Mouse (Mus musculus) embryonic facial prominence, embryonic 13.5 days (tissue): ENCODE measurements at regions not wholly inside any gene's neighbourhood (a gene's known extent, or its start where the extent isn't known, plus 50 kb on each side); places are given as distances from the start of the nearest gene placed in this dataset.
A peak's percentile ranks its signal among the peaks of the same experiment; 100 is the strongest.

Experiments
- ATAC-seq: fragments of 200-750 bp; cut with Nextera tagmentation; 2 replicates; pipeline ENCODE4 v1.8.0; 2017; ENCODE audit warnings: low read depth; ENCODE audit not compliant: insufficient number of reproducible peaks, insufficient read depth, low FRiP score, low TSS enrichment
- H3K27ac ChIP-seq: fragments of 300-500 bp; sonication (generic); 2 replicates; pipeline ENCODE4 v1.5.1; 2015; ENCODE audit warnings: moderate library complexity, mild to moderate bottlenecking, inconsistent platforms
- H3K27me3 ChIP-seq: fragments of 300-500 bp; sonication (generic); 2 replicates; pipeline ENCODE4 v1.6.1; 2015; ENCODE audit warnings: mild to moderate bottlenecking, inconsistent platforms
- H3K36me3 ChIP-seq: fragments of 300-500 bp; sonication (generic); 2 replicates; pipeline ENCODE4 v1.6.1; 2015; ENCODE audit warnings: mild to moderate bottlenecking, inconsistent platforms
- H3K4me1 ChIP-seq: fragments of 300-500 bp; sonication (generic); 2 replicates; pipeline ENCODE4 v1.6.1; 2015; ENCODE audit warnings: inconsistent platforms
- H3K4me2 ChIP-seq: fragments of 300-500 bp; sonication (generic); 2 replicates; pipeline ENCODE4 v1.6.1; 2015; ENCODE audit warnings: moderate library complexity, mild to moderate bottlenecking, inconsistent platforms
- H3K4me3 ChIP-seq: fragments of 300-500 bp; sonication (generic); 2 replicates; pipeline ENCODE4 v1.5.1; 2015; ENCODE audit warnings: mild to moderate bottlenecking, inconsistent platforms
- H3K9ac ChIP-seq: fragments of 300-500 bp; sonication (generic); 2 replicates; pipeline ENCODE4 v1.6.1; 2015; ENCODE audit warnings: mild to moderate bottlenecking, inconsistent platforms
- H3K9me3 ChIP-seq: fragments of 300-500 bp; sonication (generic); 2 replicates; pipeline ENCODE4 v1.6.1; 2016; ENCODE audit warnings: inconsistent platforms
- WGBS: fragments of 180-500 bp; shearing (Covaris S2); methylation state at CpG from one replicate; pipeline ENCODE4 v1.1.7; 2015; ENCODE audit warnings: mixed read lengths; 5-methylcytosine and 5-hydroxymethylcytosine counted together

DNA sequence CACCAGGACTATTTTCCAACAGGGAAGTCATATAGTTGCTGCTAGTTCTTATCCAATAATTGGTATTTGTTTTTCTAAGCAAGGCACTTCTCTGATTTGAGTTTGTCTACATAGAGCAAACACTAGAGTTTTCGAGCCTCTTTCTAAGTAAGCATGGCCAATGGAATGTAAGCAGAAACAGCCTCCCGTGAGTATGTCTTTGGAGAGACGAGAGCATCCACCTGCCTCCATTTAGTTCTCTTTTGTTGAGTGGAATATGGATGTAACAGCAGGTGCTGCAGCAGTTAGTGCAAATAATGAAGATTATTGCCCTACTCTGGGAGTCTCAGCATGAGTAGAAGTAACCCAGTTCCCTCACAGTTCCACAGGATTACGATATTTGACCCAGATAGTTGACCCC lies 286.3 kb downstream of the 1500009L16Rik start:
- no peak for ATAC-seq
- Histone ChIP-seq H3K9ac (no peak overlapping the region), H3K36me3 (no peaks in the 10 kb centered on the region), H3K27ac (no peak overlapping the region), H3K4me2 (no peak overlapping the region), H3K9me3 (no peaks in the 10 kb centered on the region), H3K27me3 (no peaks in the 10 kb centered on the region), H3K4me3 (no peak overlapping the region), H3K4me1 (0 out of 2 replicates have a peak, but pooled peaks cover 4% of the 10 kb centered on the region)
- 77% methylated on average over 4 of the region's 4 CpGs for WGBS

DNA sequence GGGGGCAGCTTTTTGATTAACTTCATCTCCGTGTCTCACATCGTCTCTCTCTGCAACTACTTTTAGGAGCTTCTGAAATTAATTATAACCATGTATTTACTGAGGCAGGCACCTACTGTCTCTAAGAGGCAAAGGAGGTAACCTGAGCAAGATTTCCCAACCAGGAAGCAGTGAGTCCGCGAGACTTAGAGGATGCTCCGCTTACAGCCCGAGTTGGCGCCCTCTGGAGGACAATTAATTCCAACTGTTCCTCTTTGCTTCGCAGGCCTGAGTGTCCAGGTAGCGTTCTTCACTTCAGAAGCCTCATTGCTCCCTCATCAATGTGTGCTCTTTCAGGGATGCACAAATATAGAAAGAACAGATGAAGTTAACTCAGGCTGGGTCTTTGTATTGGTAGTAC lies 296.7 kb downstream of the 1500009L16Rik start:
- H3K27me3 ChIP-seq = no peaks in the 10 kb centered on the region
- H3K4me3 ChIP-seq = no peak overlapping the region
- H3K4me1 ChIP-seq = peaks cover 12% of the 10 kb centered on the region
- 11% methylated on average over 9 of the region's 9 CpGs for WGBS
- no peak overlapping the region for H3K27ac ChIP-seq
- H3K9ac ChIP-seq = no peak overlapping the region
- no peaks in the 10 kb centered on the region for H3K36me3 ChIP-seq
- no peak for ATAC-seq
- peak overlapping the region; percentile 32 for H3K4me2 ChIP-seq
- no peaks in the 10 kb centered on the region for H3K9me3 ChIP-seq

DNA sequence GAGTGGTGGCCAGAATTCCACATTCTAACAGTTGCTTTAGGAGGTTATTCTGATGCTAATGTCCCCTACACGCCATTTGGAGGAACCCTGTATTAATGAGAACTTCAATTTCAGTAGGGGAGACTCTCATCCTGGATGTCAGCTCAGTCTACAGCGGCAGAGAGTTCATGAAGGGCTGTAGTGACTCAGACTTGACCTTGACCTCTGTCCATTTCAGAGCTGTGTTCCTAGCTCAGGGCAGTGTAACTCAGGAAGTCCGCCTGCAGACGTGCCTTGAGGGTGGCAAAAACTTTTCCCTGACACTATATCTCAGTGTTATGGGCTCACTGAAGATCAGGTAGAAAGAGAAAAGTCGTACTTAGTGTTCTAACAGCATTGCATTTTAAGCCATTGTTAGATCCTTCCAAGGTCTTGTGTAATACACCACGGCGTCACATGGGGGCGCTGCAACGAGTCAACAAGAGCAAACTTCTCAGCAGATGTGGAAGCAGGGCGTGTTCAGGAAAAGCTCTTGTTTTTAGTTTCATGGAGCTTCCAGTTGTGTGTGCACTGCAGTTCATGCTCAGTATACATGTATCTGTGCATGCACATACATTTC lies 297.5 kb downstream of the 1500009L16Rik start:
- Histone ChIP-seq H3K9me3 (no peaks in the 10 kb centered on the region), H3K9ac (no peak overlapping the region), H3K4me3 (no peak overlapping the region), H3K27ac (no peak overlapping the region), H3K36me3 (no peaks in the 10 kb centered on the region), H3K4me1 (peaks cover 17% of the 10 kb centered on the region), H3K4me2 (no peak overlapping the region), H3K27me3 (no peaks in the 10 kb centered on the region)
- WGBS = 47% methylated on average over 10 of the region's 10 CpGs
- ATAC-seq = no peak

DNA sequence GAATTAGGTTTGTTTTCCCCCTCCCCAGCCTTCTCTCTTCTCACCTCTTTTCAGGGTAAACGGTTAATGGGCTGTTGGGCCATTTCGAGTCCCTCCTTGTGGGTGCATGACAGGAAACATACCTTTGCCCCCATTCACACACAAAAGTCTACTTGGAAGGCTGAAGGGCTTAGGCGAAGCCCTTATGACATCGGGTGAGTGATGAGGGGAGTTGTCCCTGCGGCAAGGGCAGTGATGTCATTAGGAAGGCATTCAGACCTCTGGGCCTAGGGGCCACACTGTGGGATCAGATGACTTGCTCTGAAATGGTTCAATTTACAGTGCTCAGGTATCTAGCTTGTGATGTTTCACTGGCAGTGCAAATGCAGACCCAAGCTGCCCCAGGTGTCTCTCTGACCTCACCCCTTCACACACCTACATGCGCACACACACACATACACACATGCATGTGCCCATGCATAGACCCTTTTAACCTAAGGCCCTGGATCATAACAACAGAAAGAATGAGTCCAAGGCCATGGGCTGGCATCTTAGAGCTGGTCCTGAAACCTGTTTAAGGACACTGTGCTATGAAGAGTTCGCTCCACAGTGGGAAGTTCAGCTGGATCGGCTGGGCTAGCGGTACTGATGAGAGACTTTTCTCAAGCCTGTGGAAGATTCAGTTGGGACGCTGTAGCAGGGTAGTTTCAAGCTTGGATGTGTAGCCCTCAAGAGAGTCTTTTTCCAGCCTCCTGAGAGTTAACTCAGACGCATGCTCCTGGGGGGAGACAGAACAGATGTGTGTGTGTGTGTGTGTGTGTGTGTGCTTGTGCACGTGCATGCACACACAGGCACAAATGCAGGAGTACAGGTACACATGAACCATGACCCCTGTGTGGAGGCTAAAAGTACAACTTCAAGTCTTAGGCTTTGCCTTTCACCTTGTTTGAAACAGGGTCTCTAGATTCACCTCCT lies 298.8 kb downstream of the 1500009L16Rik start:
- Histone ChIP-seq H3K27ac (no peak overlapping the region), H3K4me1 (peaks cover 18% of the 10 kb centered on the region), H3K36me3 (no peaks in the 10 kb centered on the region), H3K27me3 (no peaks in the 10 kb centered on the region), H3K4me3 (no peak overlapping the region), H3K4me2 (no peak overlapping the region), H3K9me3 (no peaks in the 10 kb centered on the region), H3K9ac (no peak overlapping the region)
- 62% methylated on average over 12 of the region's 12 CpGs for whole genome bisulfite sequencing
- ATAC-seq = no peak

DNA sequence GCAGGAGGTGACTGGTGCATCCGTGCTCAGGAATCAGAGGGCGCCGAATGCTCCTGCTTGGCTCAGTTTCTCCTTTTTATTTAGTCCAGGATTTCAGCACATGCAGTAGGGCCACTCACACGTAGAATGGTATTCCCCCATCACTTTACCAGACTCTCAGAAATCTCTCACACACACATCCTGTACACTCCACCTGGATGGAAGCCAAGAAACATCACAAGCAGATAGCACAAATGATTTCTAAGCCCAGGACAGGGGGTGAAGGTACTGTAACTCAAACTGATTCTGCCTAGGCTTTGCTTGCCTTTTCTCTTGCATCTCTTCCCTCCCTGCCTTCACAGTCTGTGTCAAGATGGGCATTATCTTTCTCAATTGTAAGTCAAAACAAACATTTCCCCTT lies 301.6 kb downstream of the 1500009L16Rik start:
- Histone ChIP-seq H3K36me3 (no peaks in the 10 kb centered on the region), H3K9me3 (0 out of 2 replicates have a peak, but pooled peaks cover 3% of the 10 kb centered on the region), H3K4me1 (peaks cover 18% of the 10 kb centered on the region), H3K4me3 (no peak overlapping the region), H3K9ac (no peak overlapping the region), H3K4me2 (no peak overlapping the region), H3K27me3 (no peaks in the 10 kb centered on the region), H3K27ac (no peak overlapping the region)
- WGBS = 80% methylated on average over 4 of the region's 4 CpGs
- ATAC-seq = no peak

DNA sequence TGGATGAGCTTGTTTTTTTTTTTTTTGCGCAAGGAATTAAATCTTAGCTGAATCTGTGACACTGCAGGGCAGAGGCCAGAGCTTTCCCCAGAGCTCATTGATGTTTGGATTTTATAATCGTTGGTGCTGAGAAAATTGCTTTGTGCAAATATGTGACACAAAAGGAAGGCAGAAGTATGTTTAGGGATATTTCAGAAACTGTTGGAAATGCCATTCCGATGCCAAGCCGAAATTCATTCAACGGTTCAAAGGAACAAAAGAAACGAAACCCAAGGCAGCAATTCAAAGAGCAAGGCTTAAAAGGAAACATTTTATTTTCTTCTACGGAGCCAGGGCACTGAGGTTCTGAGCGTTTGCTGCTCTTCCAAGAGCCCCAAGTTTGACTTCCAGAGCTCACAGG lies 302.2 kb downstream of the 1500009L16Rik start:
- 45% methylated on average over 8 of the region's 8 CpGs for WGBS
- Histone ChIP-seq H3K27me3 (no peaks in the 10 kb centered on the region), H3K9me3 (0 out of 2 replicates have a peak, but pooled peaks cover 3% of the 10 kb centered on the region), H3K36me3 (no peaks in the 10 kb centered on the region), H3K9ac (no peak overlapping the region), H3K4me2 (no peak overlapping the region), H3K27ac (no peak overlapping the region), H3K4me3 (no peak overlapping the region), H3K4me1 (peaks cover 14% of the 10 kb centered on the region)
- ATAC-seq = no peak

DNA sequence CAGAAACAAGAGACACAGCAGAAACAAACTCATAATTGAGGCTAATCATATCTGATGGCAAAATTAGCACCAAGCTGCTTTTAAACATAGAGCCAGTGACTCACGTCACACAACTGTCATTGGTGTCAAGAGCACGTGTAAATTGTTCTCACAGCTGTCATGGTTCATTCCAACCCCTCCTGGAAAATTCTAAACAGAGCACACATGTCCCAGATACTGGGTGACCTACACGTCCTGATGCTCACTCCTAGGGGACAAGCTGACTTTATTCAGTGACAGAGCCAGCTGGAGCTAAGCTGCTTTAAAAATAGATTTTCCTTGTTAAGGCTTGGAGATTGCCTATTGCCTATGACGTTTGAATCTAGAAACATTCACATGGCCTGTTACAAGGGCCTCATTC lies 304.1 kb downstream of the 1500009L16Rik start:
- no peak for ATAC-seq

DNA sequence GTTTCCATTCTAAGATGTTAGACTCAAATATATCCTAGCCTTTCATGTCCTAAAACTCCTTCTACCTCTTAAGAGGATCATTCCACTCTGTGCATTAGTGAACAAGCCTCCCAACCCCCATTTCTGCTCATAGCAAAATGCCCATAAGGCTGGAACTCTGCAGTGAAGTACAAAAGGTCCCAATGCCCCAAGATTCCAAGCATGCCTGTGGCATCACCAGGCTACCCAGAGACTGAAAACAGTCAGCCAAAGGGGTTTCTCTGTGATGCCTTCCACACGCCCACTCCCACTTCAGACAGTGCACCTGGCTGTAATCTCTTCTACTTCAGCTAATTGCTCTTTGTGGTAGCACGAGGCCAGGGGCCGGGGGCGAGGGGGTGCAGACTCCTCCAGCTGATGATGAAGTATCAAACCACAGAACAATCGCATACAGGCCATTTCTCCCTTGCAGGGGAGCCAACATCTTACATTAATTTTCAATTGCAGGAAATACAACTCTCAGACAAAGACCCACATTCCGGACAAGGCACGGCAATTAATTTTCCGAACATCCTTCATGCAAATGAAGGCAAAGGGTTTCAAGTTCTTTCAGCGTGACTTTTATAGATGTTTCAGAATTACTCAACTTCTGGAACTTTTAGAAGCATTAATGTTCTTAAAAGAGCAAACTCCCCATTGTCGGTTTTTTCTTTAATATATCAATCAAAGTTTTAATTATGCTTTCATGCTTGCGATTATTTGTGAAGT lies 313.6 kb downstream of the 1500009L16Rik start:
- Histone ChIP-seq H3K36me3 (no peaks in the 10 kb centered on the region), H3K27ac (peak overlapping the region; percentile 22; the same call in 1 of the 2 replicates), H3K4me3 (no peak overlapping the region), H3K4me2 (0 out of 2 replicates have a peak overlapping the region, but pooled peaks have one; percentile 9), H3K4me1 (peaks cover 12% of the 10 kb centered on the region), H3K9ac (no peak overlapping the region), H3K27me3 (no peaks in the 10 kb centered on the region), H3K9me3 (no peaks in the 10 kb centered on the region)
- ATAC-seq = no peak
- WGBS = 35% methylated on average over 11 of the region's 11 CpGs

More for the DNA sequence above, 304.1 kb downstream of the 1500009L16Rik start:
- Histone ChIP-seq H3K4me1 (peaks cover 7% of the 10 kb centered on the region; the same call in 1 of the 2 replicates), H3K27me3 (no peaks in the 10 kb centered on the region), H3K4me2 (no peak overlapping the region), H3K9me3 (0 out of 2 replicates have a peak, but pooled peaks cover 3% of the 10 kb centered on the region), H3K9ac (no peak overlapping the region), H3K4me3 (no peak overlapping the region), H3K36me3 (no peaks in the 10 kb centered on the region), H3K27ac (no peak overlapping the region)
- 63% methylated on average over 4 of the region's 4 CpGs for WGBS

DNA sequence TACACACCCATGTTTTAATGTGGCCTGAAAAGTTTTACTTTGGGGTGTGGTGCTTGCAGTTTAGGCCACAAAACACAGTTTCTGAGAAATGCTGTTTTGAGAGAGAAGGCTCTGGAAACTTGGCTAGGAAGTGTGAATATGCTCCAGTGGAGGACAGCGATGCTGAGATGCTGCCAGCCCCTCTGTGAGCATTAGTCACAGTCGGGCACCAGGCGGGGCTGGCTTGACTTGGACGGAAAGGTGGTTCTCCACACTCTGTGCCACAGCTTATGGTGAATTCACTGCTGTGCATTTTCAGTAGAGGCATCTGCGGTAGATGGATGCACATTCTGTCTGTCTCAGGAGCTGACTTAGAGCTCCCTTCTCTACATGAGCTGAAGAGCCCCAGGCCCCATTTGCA lies 326.0 kb downstream of the 1500009L16Rik start:
- no peak overlapping the region for H3K4me2 ChIP-seq
- peak overlapping the region; percentile 64 for H3K27ac ChIP-seq
- ATAC-seq = no peak
- H3K4me3 ChIP-seq = no peak overlapping the region
- no peak overlapping the region for H3K9ac ChIP-seq
- WGBS = 57% methylated on average over 5 of the region's 5 CpGs
- no peaks in the 10 kb centered on the region for H3K9me3 ChIP-seq
- H3K36me3 ChIP-seq = no peaks in the 10 kb centered on the region
- H3K27me3 ChIP-seq = no peaks in the 10 kb centered on the region
- H3K4me1 ChIP-seq = peaks cover 6% of the 10 kb centered on the region; the same call in 1 of the 2 replicates

DNA sequence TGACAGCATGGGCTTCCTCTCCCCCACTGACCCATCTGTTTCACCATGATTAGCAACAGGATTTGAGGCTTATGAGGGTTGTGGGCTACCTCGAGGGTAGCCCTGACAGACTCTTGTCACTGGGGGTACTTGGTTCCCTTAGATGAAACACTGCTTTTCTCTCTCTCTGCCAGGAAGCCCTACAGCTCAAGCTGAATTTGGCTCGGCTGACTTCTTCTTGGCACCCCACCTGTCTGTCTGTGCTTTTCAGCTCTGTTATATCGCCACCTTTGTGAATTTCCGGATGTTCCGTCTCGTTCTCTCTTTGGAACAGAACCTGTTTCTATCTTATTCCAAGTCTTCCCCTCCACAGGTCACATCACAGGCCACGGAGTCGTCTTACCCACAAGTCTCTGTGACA lies 330.0 kb downstream of the 1500009L16Rik start:
- H3K9ac ChIP-seq = no peak overlapping the region
- WGBS = 88% methylated on average over 8 of the region's 8 CpGs
- no peak overlapping the region for H3K4me2 ChIP-seq
- H3K9me3 ChIP-seq = no peaks in the 10 kb centered on the region
- H3K27me3 ChIP-seq = no peaks in the 10 kb centered on the region
- no peak overlapping the region for H3K27ac ChIP-seq
- H3K36me3 ChIP-seq = no peaks in the 10 kb centered on the region
- no peak overlapping the region for H3K4me3 ChIP-seq
- peaks cover 21% of the 10 kb centered on the region for H3K4me1 ChIP-seq
- ATAC-seq = no peak

DNA sequence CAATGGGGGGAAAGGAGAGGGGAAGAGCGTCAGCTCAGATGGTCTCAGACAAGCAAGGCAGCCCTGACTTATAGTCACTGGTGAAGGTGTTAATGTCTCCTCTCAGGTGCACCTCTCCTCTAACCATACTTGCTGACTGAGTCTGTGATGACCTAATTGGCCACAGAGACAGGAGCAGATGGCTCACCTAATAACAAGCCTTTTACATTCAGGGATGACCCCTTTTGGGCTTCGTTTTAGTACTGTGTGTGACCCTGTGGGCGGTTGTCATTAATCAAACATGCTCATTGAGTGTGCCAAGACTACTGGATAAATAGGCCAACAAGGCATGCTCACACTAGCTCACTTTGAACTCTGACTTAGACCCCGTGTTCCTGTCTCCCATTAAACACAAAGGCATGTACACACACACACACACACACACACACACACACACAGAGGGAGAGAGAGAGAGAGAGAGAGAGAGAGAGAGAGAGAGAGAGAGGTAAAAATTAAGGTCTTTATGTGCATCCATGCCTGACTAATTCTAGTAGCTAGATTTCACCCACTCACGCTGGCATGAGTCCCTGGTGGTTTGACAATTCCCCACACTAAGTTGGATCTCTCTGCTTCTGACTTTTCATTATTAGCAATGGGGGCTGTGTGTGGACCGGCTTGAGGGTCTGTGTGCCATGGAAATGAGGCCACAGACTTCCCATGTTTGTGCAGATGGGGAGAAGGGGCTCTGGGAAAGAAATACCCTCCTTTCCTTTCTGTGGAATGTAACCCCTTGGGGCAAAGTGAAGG lies 332.1 kb downstream of the 1500009L16Rik start:
- WGBS = 53% methylated on average over 6 of the region's 6 CpGs
- H3K9ac ChIP-seq = no peak overlapping the region
- no peak for ATAC-seq
- no peaks in the 10 kb centered on the region for H3K9me3 ChIP-seq
- H3K4me1 ChIP-seq = peaks cover 19% of the 10 kb centered on the region
- H3K4me3 ChIP-seq = no peak overlapping the region
- no peaks in the 10 kb centered on the region for H3K36me3 ChIP-seq
- no peak overlapping the region for H3K27ac ChIP-seq
- H3K27me3 ChIP-seq = no peaks in the 10 kb centered on the region
- H3K4me2 ChIP-seq = no peak overlapping the region
